Mouse (Mus musculus) megakaryocyte progenitor cell, adult 5-6 weeks (primary cell): Measurements from ENCODE around the gene Tubgcp6. TPM values are rescaled to one million over a fixed set of nuclear protein-coding genes. Genes with fewer than 3 reads are reported as not detected.

Source experiments
- ATAC-seq: replicated peaks from 2 replicates; pipeline ENCODE4 v1.8.0; 2016; ENCODE audit warnings: mild to moderate bottlenecking, moderate TSS enrichment, inconsistent platforms; ENCODE audit not compliant: poor library complexity
- total RNA-seq, 2 experiments: library from RNA; stranded (forward) in 1 of 2; stranded (reverse) in 1 of 2; fragments of 157-497, 149-512 nt in 1 of 2; fragments of 200-1000 nt in 1 of 2; gene quantifications; 2 replicates each; pipeline versions ENCODE4 v1.2.3 to v1.2.4; 2015 to 2017

Gene Tubgcp6
- total RNA-seq, 2 experiments from 2014 or later, result 16.6 to 24.7 TPM

- no peak for ATAC-seq
These were observed 53.5 kb downstream of the Tubgcp6 start for GRCm38 (mm10) chr15:89069336-89069840.

GRCm38 (mm10) chr15:89068226-89068625, 54.7 kb downstream of the Tubgcp6 start:
- no peak for ATAC-seq

- ATAC-seq, result peak; percentile 67
These were observed 55.3 kb downstream of the Tubgcp6 start for GRCm38 (mm10) chr15:89067609-89068008.

GRCm38 (mm10) chr15:89064891-89065290, 58.0 kb downstream of the Tubgcp6 start:
- ATAC-seq, result no peak

- no peak for ATAC-seq
These were observed 59.4 kb downstream of the Tubgcp6 start for GRCm38 (mm10) chr15:89063536-89063935.

GRCm38 (mm10) chr15:89063001-89063400, 59.9 kb downstream of the Tubgcp6 start:
- ATAC-seq, result no peak

- ATAC-seq, result no peak
These were observed 60.4 kb downstream of the Tubgcp6 start for GRCm38 (mm10) chr15:89062518-89062910.

- ATAC-seq, result no peak
These were observed 61.0 kb downstream of the Tubgcp6 start for GRCm38 (mm10) chr15:89061761-89062517.

GRCm38 (mm10) chr15:89060811-89061460, 62.0 kb downstream of the Tubgcp6 start:
- ATAC-seq, result no peak; the same call in 1 of the 2 replicates

- no peak for ATAC-seq
These were observed 62.8 kb downstream of the Tubgcp6 start for GRCm38 (mm10) chr15:89060032-89060681.

- no peak for ATAC-seq
These were observed 63.6 kb downstream of the Tubgcp6 start, which contains the start of gene Panx2 for GRCm38 (mm10) chr15:89059161-89059931. TSS of gene Panx2 (plus strand) at chr15:89059734.

GRCm38 (mm10) chr15:89058736-89059135, 64.2 kb downstream of the Tubgcp6 start:
- ATAC-seq, result no peak

- ATAC-seq, result no peak
These were observed 68.2 kb downstream of the Tubgcp6 start for GRCm38 (mm10) chr15:89054666-89055065.

Other genes starting within 250 kb of the Tubgcp6 start
- not detected in 2 replicates for gene Ttll8, start 168.7 kb downstream of the Tubgcp6 start, total RNA-seq (2015)
- not detected in 2 replicates for gene Ttll8, start 168.7 kb downstream of the Tubgcp6 start, total RNA-seq (2017)
- not detected in 2 replicates for gene Mlc1, start 144.1 kb downstream of the Tubgcp6 start, total RNA-seq (2015)
- not detected in 2 replicates for gene Mlc1, start 144.1 kb downstream of the Tubgcp6 start, total RNA-seq (2017)
- not detected in 2 replicates for gene Mov10l1, start 140.2 kb downstream of the Tubgcp6 start, total RNA-seq (2015)
- not detected in 2 replicates for gene Mov10l1, start 140.2 kb downstream of the Tubgcp6 start, total RNA-seq (2017)
- gene Panx2, start 63.4 kb downstream of the Tubgcp6 start, total RNA-seq (2015), result not detected in 2 replicates
- 0.20 TPM in 1 of 2 replicates, not detected in the other for gene Panx2, start 63.4 kb downstream of the Tubgcp6 start, total RNA-seq (2017)
- 27.4 and 29.7 TPM in 2 replicates for gene Trabd, start 48.0 kb downstream of the Tubgcp6 start, total RNA-seq (2015)
- 38.0 and 38.6 TPM in 2 replicates for gene Trabd, start 48.0 kb downstream of the Tubgcp6 start, total RNA-seq (2017)
- gene Selenoo, start 34.0 kb downstream of the Tubgcp6 start, total RNA-seq (2015), result 10.1 and 13.4 TPM in 2 replicates
- 12.2 and 14.4 TPM in 2 replicates for gene Selenoo, start 34.0 kb downstream of the Tubgcp6 start, total RNA-seq (2017)
- gene Hdac10, start 5.6 kb upstream of the Tubgcp6 start, total RNA-seq (2015), result 4.0 and 5.6 TPM in 2 replicates
- 9.8 and 12.0 TPM in 2 replicates for gene Hdac10, start 5.6 kb upstream of the Tubgcp6 start, total RNA-seq (2017)
- 0.49 TPM in 1 of 2 replicates, not detected in the other for gene Mapk12, start 17.6 kb upstream of the Tubgcp6 start, total RNA-seq (2015)
- gene Mapk12, start 17.6 kb upstream of the Tubgcp6 start, total RNA-seq (2017), result 0.04 and 0.47 TPM in 2 replicates
- gene Mapk11, start 26.5 kb upstream of the Tubgcp6 start, total RNA-seq (2015), result not detected in 2 replicates
- gene Mapk11, start 26.5 kb upstream of the Tubgcp6 start, total RNA-seq (2017), result 0.10 TPM in 1 of 2 replicates, not detected in the other
- 12.1 and 12.6 TPM in 2 replicates for gene Plxnb2, start 57.7 kb upstream of the Tubgcp6 start, total RNA-seq (2015)
- 9.3 and 14.5 TPM in 2 replicates for gene Plxnb2, start 57.7 kb upstream of the Tubgcp6 start, total RNA-seq (2017)
- gene Dennd6b, start 73.4 kb upstream of the Tubgcp6 start, total RNA-seq (2015), result 1.6 and 2.4 TPM in 2 replicates
- gene Dennd6b, start 73.4 kb upstream of the Tubgcp6 start, total RNA-seq (2017), result 1.3 and 2.5 TPM in 2 replicates
- 8.5 and 11.8 TPM in 2 replicates for gene Ppp6r2, start 88.4 kb upstream of the Tubgcp6 start, total RNA-seq (2015)
- gene Ppp6r2, start 88.4 kb upstream of the Tubgcp6 start, total RNA-seq (2017), result 9.8 and 11.2 TPM in 2 replicates
- gene Sbf1, start 192.2 kb upstream of the Tubgcp6 start, total RNA-seq (2015), result 92.1 and 94.9 TPM in 2 replicates
- gene Sbf1, start 192.2 kb upstream of the Tubgcp6 start, total RNA-seq (2017), result 50.0 and 52.1 TPM in 2 replicates
- not detected in 2 replicates for gene Adm2, start 199.6 kb upstream of the Tubgcp6 start, total RNA-seq (2015)
- not detected in 2 replicates for gene Adm2, start 199.6 kb upstream of the Tubgcp6 start, total RNA-seq (2017)
- gene Miox, start 211.3 kb upstream of the Tubgcp6 start, total RNA-seq (2015), result not detected in 2 replicates
- not detected in 2 replicates for gene Miox, start 211.3 kb upstream of the Tubgcp6 start, total RNA-seq (2017)
- gene Lmf2, start 232.5 kb upstream of the Tubgcp6 start, total RNA-seq (2015), result 14.0 and 16.6 TPM in 2 replicates
- 7.4 and 11.7 TPM in 2 replicates for gene Lmf2, start 232.5 kb upstream of the Tubgcp6 start, total RNA-seq (2017)
- 82.4 and 115 TPM in 2 replicates for gene Ncaph2, start 232.6 kb upstream of the Tubgcp6 start, total RNA-seq (2015)
- 96.7 and 97.9 TPM in 2 replicates for gene Ncaph2, start 232.6 kb upstream of the Tubgcp6 start, total RNA-seq (2017)